Mouse (Mus musculus) layer of hippocampus, adult 11-12 months (tissue): Measurements from ENCODE around the gene Lce6a.

Experiments used
- DNase-seq: peaks from one replicate; pipeline ENCODE4 v3.0.0; 2022; ENCODE audit warnings: low spot score

The Lce6a gene

DNA sequence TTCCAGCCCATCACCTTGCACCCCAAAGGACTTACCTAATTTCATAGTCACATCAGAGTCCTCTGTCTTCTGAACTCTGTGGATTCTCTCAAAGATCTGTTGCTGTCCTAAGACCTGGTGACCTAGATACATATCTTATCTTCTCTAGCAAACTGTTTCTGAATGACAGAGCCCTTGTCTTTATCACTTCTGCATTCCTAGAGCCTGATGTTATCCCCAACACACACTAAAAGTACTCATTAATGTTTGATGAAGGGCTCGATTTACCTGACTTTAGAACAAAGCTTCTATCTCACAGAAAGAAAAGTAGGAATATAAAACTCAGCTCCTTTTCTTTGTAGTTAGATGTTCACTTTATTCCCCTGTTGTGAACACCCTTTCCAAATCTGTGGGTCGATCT, at the start of gene Lce6a:
TSS of gene Lce6a (minus strand) at position 101 of the 400 bp plus-strand sequence.
- no peak for DNase-seq

DNA sequence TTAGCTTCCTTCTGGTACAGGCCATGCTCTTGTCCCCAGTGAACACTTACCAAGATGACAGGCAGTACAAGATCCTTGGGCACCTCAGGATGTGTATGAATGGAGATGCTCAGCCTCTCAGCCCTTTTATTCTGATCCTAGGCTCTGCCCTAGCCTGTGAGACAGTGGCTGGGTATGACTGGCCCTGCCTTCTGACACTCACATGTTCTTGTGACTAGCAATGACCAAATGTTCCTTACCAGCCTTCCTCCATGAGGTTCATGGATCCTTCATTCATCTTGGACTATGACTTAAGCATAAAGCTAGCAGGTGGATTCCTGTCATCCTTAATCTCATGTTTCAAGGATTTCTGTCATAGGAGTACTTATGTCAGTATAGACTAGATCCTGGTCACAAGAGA, 48.8 kb upstream of the Lce6a start, which contains the start of gene Lce1a2:
TSS of gene Lce1a2 (minus strand) at position 101 of the 400 bp plus-strand sequence.
- DNase-seq: no peak

DNA sequence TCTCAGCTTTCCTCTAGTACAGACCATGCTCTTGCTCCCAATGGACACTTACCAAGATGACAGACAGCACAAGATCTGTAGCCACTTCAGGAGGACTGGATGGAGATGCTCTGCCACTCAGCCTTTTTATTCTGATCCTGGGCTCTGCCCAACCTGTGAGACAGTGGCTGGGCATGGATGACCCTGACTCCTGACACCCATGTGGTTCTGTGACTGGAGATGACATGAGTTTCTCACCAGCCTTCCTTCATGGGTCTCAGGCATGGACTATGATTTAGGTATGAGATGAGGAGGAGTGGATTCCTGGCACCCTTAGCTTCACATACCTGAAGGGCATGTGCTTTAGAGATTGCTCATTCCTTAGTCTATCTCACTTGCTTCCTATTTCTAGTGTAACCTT, 35.4 kb upstream of the Lce6a start, which contains the start of gene Lce1b:
TSS of gene Lce1b (minus strand) at position 101 of the 400 bp plus-strand sequence.
- DNase-seq: no peak

DNA sequence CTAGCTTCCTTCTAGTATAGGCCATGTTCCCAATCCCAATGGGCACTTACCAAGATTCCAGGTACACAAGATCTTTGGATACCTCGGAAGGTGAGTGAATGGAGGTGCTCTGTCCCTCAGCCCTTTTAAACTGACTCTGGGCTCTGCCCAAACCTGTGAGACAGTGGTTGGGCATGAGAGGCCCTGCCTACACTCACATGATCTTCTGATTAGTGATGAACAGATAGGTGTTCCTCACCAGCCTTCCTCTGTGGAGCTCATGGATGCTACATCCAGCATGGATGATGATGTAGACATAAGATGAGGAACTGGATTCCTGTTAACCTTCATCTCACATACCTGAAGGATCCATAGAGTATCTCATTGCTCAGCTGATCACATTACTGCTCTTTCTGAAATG, 26.7 kb upstream of the Lce6a start, which contains the start of gene Lce1a1:
TSS of gene Lce1a1 (minus strand) at position 101 of the 400 bp plus-strand sequence.
- DNase-seq: no peak

DNA sequence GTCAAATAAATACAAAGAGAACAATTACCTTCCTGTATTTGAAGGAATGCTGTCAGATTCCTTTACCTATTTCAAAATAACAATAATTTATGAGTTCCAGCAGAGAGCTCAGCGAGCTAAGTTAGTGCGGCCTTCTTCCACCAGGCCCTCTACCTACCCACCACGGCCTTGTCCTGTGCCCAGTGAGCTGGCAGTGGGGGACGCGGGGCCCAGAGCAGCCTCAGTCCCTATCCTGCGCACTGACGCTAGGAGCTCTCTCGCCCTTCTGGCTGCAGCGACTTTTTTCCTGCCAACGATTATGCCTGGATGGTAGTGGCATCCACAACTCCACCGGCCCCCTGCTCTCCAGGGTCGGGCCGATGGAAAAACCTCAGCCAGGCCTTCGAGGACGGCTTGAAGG, 18.4 kb upstream of the Lce6a start:
- no peak for DNase-seq

DNA sequence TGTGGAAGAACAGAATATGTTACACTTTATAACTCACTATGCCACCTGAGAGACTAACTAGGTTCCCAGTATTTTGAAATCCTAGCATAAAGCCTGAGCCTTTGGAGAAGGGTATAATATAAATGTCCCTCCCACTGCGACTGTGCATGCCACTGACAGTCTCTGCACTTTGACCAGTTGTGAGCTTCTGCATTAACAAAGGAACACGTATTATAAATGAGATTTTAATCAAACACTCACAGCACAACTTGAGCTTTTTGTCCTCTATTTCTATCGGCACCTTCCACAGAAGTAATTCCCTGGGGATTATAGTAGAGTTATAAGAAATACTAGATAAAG, 17.2 kb upstream of the Lce6a start:
- DNase-seq: no peak

DNA sequence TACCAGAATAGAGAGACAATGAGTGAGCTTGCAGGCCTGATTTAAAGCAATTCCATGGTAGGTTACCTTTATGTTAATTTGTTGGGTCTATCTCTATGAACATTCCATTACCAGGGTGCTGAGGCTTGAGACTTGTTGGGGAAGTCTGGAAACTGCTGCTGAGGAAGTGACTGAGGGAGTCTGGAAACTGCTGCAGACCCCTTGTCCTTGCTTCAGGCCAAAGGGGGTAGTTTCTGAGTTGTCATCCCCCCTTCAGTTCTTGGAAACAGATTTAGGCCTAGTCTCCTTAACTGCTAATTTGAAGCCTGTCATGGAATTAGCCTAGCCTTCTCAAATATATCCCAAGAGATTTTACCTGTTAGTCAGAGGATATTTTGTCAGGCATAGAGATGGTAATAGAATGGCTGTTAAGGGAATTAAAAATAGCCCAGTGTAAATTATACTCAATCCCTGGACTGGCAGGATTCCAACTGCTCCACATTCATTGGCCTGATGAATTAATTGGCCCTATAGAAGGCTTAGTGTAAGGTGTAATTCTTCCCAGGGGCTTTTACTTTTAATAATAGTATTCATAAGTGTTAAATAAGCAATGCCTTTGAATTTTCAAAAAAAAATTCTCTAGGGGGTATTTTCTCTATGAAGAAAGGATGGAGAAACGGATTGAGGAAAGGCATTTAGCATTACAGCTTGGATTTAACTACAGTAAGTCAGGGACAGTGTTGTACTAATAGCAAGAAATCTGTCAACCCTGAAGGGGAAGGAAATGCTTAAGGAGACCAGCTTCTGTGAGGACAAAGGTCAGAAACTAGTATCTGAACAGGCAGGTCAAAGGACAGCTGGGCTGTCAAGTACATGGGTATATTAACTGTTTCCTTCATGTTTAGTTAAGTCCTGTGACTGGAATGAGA, 16.5 kb upstream of the Lce6a start:
- no peak for DNase-seq

DNA sequence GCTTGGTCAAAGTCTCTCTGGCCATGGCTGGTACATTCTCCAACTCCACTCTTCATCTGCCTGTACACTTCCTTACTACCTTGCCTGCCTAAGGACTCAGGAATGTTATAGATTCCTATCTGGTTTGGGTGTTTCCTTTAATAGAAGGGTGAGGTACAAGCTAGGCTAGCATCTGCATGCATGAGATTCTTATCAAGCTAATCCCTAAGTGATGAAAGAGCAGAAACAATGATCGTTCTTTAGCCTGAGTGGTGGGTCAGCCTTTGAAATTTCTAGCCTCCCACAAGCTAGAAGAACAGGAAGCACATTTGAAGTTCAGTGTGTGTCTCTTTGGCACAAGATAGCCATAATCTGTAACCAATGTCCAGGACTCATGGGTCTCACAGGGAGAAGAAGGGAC, 11.7 kb downstream of the Lce6a start:
- DNase-seq: no peak

DNA sequence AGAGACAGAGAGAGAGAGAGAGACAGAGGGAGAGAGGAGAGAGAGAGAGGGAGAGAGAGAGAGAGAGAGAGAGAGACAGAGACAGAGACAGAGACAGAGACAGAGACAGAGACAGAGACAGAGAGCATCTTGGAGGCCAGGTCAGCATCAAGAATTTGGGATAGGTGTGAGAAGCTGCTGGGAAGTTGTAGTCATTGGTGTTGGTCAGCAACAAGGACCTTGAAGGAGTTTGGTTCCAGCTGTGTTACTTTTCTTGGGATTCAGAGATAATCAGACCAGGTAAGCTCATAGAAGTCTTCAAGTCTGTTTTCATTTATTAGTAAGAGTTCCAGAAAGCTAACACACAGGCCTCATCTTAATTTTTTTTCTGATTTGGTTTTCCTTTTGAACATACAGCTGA, 14.1 kb downstream of the Lce6a start, which contains the start of gene 2210017I01Rik:
TSS of gene 2210017I01Rik (minus strand) at position 101 of the 400 bp plus-strand sequence.
- no peak for DNase-seq

DNA sequence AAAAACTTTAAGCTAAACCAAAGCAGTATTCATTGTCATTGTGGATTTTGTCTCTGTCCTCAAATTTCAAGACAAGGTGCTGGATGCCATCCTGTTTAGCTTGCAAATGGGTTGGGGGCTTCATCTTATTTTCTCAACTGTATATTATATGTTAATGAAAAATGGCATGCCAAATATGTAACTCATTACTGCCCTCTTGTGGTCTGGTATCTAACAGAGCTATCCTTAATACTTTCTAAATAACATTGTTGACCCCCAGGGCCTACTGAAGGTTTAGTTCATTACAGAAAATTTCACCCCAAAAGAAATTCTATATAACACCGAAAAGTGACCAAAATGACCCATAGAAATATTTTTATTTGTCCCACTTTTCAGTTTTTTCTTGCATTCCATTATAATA, 19.3 kb downstream of the Lce6a start:
- DNase-seq: no peak

DNA sequence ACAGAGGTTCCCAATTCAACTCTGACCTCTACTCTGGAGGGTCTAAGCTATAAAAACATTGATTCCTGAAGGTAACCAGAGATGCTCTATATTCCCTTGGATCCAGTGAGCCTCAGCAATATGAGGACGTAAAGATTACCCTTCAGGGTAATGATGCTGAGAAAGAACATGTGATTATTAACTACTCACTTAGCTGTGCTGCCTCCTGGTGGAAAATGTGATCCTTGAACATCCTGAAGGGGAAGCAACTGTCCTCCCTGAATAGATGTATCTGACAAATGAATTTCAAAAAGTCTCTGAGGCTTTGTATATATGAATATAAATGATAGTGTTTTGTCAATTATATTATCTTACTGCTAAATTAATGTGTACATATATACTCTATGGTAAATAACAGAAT, 21.0 kb downstream of the Lce6a start:
- DNase-seq: no peak

DNA sequence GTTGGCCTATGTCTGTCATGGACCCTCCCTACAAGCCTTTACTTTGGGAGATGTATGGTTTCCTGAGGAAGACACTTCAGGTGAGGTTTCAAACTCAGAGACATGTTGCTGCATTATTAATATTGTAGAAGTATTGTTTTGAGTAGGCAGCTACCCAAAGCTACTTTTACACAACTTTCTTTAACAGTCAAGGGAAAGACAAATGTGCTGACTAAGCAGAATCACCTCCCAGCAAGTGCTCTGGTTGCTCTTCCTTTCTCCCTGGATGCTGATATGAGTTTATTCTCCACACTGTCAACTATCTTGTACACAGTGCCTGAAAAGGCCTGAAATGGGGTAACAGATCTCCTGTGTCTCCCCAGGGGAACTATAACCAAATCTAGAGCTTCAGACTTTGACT, 21.5 kb downstream of the Lce6a start:
- DNase-seq: no peak

DNA sequence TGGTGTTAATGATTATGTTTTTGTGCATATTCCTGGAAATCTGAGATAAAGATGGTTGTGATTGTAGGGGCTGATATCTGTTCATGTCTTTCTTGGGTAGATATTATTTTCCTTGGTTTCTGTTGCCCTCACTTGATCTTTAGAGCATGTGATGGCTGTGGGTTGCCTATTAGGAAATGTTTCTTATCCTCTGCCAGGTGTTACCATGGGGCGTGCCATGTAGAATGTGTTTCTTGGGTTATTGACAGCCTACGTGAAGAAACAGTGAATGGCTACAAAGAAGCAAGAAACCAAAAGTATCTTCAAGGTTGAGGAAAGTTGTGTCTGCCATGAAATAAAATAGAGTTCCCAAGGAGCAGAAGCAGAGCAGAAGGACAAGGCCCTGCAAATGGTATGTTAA, 23.0 kb downstream of the Lce6a start:
- DNase-seq: no peak

DNA sequence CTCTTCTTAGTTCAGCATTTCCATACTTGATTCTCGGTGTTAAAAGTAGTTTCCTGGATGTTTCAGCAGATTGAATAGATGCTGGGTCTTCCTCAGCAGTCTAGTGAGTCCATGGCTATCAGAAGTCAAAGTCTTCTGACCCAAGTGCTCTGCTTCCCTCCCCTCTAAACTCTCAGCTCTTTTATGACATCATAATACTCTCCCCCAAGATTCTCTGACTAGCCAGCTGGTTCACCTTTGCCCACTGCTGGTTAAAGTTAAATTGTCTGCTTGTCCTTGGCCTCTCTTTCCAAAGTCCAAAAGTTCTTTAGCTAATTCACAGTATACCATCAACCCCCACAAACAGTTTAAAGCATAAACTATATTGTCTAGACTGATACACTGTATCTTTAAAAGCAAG, 32.6 kb downstream of the Lce6a start, which contains the start of gene Smcp:
TSS of gene Smcp (minus strand) at position 140 of the 400 bp plus-strand sequence.
- no peak for DNase-seq

DNA sequence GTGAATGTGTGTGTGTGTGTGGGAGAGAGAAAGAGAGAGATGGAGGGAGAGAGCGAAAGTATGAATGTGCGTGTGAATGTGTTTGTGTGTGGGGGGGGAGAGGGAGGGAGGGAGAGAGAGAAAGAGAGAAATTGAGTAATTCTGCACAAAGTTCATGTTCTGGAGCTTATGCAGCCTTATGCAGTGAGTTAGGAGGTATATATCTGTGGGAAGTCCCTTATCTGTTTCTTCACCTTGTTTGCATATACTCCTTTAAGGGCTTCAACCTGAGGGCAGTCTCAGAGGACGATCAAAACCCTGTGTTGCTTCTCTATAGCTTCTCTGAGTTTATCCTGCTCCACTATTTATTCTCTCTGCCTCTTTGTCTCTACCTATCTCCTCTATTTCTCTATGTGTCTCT, 34.3 kb downstream of the Lce6a start:
- no peak for DNase-seq

DNA sequence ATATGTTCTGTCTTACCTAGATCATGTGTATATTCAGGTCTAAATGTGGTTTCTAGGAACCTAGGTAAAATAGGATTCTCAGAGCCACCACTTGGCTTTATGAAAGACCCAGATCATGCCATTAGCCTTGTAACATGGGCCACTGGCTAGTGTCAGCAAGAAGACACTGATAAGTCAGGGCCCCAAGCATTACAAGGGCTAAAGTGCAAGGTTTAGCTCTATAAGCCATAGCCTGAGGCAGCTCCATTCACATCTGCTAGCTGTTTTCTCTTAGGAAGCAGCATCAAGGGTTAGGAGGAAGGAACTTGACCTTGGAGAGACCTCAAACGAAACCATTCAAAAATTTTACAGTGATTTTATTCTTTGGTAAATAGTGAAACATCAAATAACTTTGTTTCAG, 36.4 kb downstream of the Lce6a start:
- DNase-seq: no peak

DNA sequence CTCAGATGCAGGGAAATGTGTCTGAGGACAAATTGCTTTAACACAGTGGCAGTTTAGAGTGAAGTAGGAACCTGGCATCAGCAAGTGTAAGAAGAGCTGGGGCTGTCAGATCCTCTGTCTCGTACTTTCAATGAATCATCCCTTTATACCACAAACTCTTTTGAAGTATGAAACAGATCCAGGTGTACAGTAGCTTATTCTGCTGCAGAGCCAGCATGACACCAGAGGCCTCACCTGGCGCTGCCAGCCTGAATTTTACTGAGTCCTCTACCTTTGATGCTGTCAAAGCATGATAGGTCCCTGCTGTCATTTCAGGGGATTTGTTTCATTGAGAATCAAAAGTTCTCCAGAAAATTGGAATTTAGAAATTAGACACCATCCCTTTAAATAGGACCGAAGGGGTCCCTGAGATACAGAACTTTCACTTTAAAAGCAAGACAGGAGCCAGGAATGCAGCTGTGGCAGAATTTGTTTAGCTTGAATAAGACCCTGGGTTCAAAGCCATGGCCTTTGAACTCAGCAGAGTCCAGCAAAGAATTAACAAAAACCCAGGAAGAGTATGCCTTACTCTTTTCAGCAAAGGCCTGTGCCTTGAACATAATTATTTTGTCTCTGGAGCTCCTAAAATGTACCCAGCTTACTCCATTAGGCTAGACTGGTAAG, 38.2 kb downstream of the Lce6a start:
- no peak for DNase-seq

DNA sequence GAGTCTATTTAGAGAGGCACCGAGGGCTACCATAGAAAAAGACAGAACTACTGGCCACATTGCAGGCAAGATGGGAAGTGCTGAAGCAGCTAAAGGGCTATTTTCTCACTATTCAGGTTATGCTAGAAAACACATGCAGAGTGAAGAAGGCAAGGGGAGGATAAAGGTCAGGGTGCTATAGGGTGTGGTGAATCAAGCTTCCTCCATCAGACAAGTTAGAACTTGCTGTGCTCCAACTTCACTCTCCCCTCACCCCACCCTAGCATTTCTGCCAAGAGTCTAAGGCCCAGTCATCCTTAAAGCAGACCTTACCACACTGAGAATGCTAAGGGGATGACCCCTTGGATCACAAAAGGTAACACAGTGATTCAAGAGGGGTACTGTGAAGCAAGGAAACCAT, 42.0 kb downstream of the Lce6a start:
- no peak for DNase-seq

DNA sequence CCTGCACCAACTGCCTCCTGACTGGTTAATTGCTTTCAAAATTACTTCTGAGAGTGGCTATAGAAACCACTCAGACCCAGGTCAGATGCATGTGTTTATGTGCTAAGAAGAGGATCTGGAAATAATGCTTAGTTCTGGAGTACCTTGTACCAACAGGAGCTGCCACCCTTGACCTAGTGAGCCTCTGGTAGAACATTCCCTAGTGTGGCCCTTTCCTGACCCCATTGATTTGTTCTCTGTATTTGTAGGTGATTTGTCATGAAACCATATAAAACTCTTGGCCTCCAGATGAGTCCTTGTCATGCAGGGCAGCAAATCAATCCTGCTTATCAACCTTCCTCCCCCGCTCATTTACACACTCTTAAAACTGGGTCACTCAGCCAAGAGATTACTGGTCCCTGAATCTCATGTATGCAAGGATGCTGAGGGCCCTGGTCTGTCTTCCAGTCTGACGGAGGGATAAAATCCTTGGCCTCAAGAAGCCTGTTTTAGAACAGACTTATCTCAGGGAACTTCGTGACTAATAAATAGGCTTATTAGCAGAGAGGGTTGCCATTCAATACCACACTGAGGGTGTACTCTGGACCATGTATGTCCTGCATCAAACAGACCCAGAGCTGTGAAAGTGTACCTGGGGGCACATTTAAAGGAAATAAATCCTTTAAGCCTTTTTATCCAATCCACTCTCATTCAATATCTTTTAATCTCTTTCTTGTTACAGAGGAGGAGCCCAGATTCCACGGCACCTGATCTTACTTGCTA, 42.6 kb downstream of the Lce6a start:
- DNase-seq: no peak

DNA sequence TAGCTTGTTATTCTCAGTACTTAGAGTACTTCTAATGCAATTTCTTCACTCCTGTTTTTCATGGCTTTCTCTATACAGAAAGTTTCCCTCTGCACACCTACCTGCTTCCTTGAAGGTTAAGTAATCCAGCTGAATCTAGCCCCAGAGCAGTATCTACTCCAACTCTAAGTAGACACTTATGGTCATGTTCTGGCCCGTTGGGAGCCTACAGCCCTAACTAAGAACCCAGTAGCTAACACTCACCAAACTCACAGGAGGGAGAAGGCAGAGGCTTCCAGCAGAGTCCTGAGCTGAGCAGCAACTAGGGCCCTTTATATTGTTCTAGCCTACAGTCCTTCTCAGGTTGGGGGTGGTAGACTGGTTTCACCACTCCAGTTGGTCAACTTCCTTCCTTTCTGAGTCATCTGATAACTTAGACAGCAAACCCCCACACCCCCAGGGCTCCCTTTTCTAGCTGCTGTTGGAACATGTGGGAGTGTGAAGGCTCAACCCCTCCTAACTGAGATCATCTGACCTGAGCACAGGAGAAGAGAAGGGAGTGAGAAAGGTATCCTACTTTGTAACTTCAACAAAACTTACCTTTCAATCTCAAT, 47.9 kb downstream of the Lce6a start, which contains the start of gene Ivl:
TSS of gene Ivl (minus strand) at position 287 of the 593 bp plus-strand sequence.
- DNase-seq: no peak

DNA sequence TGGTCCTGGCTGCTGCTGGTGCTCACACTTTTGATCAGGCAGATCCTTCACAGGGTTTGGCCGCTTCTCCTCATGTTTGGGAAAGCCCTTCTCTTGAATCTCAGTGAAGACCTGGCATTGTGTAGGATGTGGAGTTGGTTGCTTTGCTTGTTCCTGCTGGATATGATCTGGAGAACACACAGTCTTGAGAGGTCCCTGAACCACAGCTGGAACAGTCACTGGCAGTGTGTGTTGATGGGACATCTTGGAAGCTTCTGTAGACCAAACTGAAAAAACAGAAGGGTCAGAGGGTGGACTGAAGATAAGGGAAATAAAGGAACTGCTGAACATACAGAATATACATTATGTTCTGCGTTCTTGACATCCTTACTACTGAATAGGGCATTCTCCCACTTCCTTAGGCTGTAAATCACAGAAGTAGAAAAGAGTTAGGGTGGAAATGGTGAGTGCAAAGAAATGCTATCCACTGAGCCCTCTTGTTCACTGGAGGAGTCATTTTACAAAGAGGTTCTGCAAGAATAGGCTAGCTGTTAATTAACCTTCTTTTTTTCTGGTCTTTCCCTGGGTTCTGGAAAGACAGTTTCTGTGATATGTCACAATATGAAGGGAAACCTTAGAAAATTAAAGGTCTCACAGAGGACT, 48.8 kb downstream of the Lce6a start:
- DNase-seq: no peak
